Mouse (Mus musculus): Measurements from ENCODE around the gene Ndrg4. TPM values are rescaled to one million over a fixed set of nuclear protein-coding genes. Genes with fewer than 3 reads are reported as not detected.

Gene Ndrg4
- polyA plus RNA-seq, 1 experiment = 357 TPM

DNA sequence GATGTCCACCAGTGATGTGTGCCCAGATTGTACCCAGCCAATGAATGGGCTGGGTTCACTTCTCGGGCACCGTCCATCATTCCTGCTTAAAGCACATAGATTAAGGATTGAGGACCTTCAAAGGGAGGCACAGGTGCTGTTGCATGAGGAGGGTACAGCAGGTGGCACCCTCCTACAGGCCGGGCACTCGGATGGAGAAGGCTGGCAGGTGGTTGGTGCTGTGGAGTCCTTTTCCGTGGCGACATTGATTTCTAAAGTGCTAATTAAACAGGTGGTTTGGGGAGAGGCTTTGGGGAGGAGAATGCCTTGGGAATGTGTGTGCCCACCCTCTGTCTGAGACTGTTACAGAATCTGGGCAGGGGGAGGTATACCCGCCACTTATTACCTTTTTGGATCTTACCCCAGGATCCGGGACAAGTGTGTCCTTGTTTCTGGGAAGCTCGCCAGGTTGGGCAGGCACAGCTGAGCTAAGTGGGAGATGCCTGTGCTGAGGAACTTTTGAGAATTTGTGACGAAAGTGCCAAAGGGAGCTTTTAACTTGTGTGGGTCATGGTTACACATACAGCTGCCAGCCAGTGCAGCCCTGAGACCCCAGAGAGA lies 11.4 kb downstream of the Ndrg4 start:
- DNase-seq (ENCODE audit: low read depth) = peak; percentile 71
- TF ChIP-seq CTCF (IDR thresholded peaks at IDR 0.05; ENCODE audit: borderline replicate concordance, extremely low read depth, insufficient read depth, insufficient read length) = no peak
- no peak for TF ChIP-seq POLR2A (IDR thresholded peaks at IDR 0.05; ENCODE audit: borderline replicate concordance, extremely low read depth, insufficient read depth, insufficient read length, poor library complexity, severe bottlenecking)

DNA sequence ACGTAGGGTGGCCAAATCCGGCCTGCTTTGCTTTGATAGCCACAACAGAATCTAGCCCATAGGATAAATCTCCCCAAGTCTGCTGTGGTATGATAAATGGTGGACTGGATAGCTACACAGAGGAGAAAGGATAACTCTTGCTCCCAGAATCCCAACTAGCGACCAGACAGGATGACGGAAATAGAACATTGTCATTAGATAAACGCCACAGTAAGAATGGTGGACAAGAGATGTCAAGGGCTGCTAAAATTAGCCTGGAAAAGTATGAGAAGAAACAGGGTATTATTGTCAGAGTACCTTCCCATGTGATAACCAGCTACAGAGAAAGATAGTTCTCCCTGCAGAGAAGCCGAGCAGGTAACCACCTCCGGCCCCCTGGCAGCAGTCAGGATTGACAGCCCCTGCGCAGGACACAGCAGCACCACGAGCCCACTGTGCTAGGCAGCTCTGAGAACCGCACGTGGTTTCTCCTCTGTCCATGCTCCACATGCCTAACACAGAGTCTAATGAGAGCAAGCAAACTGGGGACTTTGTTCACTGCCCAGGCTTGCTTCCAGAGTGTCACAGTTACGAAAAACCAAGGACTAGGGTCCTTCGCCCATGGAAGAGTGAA lies 14.3 kb downstream of the Ndrg4 start:
- TF ChIP-seq POLR2A (IDR thresholded peaks at IDR 0.05; ENCODE audit: borderline replicate concordance, extremely low read depth, insufficient read depth, insufficient read length, poor library complexity, severe bottlenecking) (no peak), CTCF (IDR thresholded peaks at IDR 0.05; ENCODE audit: borderline replicate concordance, extremely low read depth, insufficient read depth, insufficient read length) (no peak)
- DNase-seq (ENCODE audit: low read depth) = no peak

DNA sequence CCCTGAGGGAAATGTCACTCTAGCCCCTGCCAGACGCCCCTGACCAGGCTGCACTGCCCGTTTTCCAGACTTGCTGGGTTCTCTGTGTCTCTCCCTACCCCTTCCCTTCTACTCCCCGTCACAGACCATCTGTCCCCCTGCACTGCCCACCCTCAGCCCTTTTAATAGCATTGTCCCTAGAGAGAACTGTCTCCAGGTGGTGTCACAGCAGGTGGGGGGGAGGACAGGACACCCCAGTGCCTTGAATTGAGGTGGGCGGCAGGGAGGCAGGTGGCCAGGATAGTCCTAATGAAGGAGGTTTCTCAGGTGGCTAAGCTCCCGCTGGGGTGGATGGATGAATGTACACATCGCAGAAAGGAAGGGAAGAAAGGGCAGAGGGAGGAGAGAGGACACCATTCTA lies 17.9 kb downstream of the Ndrg4 start:
- DNase-seq (ENCODE audit: low read depth) = peak; percentile 40
- TF ChIP-seq CTCF (IDR thresholded peaks at IDR 0.05; ENCODE audit: borderline replicate concordance, extremely low read depth, insufficient read depth, insufficient read length) (no peak), POLR2A (IDR thresholded peaks at IDR 0.05; ENCODE audit: borderline replicate concordance, extremely low read depth, insufficient read depth, insufficient read length, poor library complexity, severe bottlenecking) (no peak)

DNA sequence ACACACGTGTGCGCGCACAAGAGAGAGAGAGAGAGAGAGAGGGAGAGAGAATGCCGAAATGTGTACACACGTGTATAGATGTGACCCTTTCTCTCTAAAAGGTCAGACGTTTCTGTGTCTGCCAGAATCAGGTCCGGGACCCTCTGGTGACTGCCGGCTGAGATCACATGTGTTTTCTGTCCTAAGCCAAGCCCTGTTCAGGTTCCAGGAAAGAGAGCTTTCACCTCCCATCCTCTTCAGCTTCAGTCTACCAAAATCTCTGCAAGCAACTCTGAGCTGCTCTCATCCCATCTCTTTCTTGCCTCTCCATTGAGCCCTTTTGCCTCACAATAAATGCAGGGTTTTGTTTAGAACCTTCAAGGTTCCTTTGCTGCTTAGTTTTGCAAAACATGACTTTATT lies 19.9 kb downstream of the Ndrg4 start:
- TF ChIP-seq CTCF (IDR thresholded peaks at IDR 0.05; ENCODE audit: borderline replicate concordance, extremely low read depth, insufficient read depth, insufficient read length) (no peak), POLR2A (IDR thresholded peaks at IDR 0.05; ENCODE audit: borderline replicate concordance, extremely low read depth, insufficient read depth, insufficient read length, poor library complexity, severe bottlenecking) (no peak)
- no peak for DNase-seq (ENCODE audit: low read depth)

DNA sequence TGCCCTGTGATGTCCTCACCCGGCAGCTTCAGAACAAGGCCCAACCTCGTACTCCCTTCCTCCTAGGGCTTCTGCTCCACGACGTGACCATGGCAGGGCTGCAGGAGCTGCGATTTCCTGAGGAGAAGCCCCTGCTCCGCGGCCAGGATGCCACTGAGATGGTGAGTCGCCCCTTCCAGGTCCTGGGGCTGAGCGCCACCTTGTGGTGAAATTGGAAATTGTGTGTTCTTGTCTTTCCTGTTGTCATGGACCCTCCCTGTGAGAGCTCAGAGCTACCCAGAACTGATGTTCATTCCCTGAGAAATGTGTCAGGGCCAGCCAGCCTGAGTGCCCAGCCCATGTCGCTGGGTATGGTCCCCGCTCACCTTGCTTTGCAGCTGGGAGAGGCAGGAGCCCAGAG lies 20.3 kb downstream of the Ndrg4 start:
- DNase-seq (ENCODE audit: low read depth) = peak; percentile 94
- TF ChIP-seq CTCF (IDR thresholded peaks at IDR 0.05; ENCODE audit: borderline replicate concordance, extremely low read depth, insufficient read depth, insufficient read length) = peak; percentile 96
- no peak for TF ChIP-seq POLR2A (IDR thresholded peaks at IDR 0.05; ENCODE audit: borderline replicate concordance, extremely low read depth, insufficient read depth, insufficient read length, poor library complexity, severe bottlenecking)

DNA sequence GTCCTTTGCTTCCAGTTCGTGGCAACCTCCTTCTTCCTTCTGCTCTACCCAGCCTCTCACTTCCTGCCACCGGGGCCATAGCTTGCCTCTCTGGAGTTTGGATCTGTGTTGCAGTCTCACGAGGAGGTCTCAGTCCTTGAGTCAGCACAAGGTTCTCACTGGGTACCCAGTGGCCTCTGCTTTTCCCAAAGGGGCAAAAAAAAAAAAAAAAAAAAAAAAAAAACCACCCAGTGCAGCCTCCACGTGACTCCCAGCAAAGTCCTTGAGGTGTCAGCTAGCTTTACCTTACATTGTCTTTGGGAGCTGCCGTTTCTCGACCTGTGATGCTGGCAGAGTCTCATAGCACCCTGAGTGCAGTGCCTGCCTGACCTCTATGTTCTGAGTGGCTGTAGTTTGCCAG lies 21.4 kb downstream of the Ndrg4 start:
- TF ChIP-seq CTCF (IDR thresholded peaks at IDR 0.05; ENCODE audit: borderline replicate concordance, extremely low read depth, insufficient read depth, insufficient read length) (no peak), POLR2A (IDR thresholded peaks at IDR 0.05; ENCODE audit: borderline replicate concordance, extremely low read depth, insufficient read depth, insufficient read length, poor library complexity, severe bottlenecking) (no peak)
- no peak for DNase-seq (ENCODE audit: low read depth)

DNA sequence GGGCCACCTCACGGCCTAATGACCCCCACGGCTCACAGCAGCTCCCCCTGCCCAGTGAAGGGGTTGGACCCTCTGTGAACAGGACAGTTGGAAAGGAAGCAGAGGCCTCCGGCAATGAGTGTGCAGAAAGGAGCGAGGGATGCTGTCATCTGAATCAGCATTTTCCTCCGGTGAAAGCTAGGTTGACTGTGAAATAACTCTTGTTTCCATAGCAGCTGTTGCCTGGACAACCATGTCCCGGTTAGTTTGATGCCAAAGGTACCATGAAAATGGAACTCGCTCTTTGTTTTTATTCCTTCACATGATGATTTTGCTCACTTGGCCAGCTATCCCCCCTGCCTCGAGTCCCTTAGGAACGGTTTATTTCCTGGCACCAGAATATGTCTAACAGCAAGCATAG lies 23.5 kb downstream of the Ndrg4 start:
- TF ChIP-seq POLR2A (IDR thresholded peaks at IDR 0.05; ENCODE audit: borderline replicate concordance, extremely low read depth, insufficient read depth, insufficient read length, poor library complexity, severe bottlenecking) (no peak), CTCF (IDR thresholded peaks at IDR 0.05; ENCODE audit: borderline replicate concordance, extremely low read depth, insufficient read depth, insufficient read length) (no peak)
- DNase-seq (ENCODE audit: low read depth) = peak; percentile 92

DNA sequence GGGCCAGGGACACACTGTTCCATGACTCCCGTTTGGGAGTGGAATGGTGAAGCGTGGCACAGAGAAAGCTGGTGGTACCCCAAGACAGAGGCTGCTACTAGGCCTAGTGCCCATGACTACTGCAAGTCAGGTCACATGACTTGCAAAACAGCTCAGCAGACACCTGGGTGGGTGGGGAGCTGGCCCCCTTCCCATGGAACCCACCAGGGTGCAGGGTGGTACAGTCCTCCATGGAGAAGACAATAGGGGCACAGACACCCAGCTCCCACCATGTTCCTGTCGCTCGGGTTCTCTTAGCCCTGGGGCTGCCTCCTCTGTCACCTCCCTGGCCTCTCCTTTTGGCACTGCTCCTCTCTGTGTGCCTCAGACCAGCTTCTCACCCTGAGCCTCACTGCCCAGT lies 25.0 kb downstream of the Ndrg4 start:
- TF ChIP-seq CTCF (IDR thresholded peaks at IDR 0.05; ENCODE audit: borderline replicate concordance, extremely low read depth, insufficient read depth, insufficient read length) (no peak), POLR2A (IDR thresholded peaks at IDR 0.05; ENCODE audit: borderline replicate concordance, extremely low read depth, insufficient read depth, insufficient read length, poor library complexity, severe bottlenecking) (no peak)
- DNase-seq (ENCODE audit: low read depth) = no peak

DNA sequence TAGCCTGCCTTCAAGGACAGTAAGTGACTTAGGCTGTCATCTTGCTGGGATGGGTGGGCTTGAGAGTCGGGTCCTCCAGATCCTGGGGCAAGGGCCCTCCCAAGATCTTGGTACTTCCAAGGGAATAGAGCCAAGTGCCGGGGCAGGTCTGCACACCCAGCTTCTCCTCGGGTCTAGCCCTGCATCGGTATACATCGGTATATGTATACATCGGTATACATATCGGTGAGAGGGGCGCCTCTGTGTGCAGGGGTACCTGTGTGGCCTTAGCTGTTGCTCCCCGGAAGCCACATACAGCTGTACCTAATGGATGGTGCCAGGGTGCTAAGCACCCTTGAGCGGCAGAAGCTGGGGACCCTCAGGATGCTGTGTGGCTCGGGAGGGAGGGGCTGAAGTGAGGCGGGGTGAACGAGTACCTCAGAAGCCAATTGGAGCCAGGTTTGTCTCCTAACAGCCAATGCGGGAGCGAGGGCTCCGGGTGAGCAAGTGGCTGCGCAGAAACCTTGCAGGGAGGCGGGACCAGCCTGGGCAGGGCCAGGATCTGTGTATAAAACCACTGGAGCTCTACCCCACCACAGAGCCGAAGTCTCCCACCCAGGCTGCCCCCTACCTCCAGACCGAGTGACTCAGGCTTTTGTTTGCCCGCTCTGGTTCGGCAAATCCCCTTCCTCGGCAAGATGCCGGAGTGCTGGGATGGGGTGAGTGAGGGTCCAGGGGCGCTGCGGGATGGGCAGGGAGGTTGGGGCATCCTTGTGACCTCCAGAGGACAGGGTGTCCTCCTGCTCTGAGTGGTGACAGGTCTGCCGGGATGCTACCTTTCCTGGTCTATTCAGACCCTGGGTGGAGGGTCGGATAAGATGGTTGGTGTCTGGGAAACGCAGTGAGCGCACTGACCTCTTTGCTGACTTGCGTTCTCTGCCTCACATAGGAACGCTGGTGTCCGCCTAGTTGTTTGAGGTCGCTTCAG lies 26.0 kb downstream of the Ndrg4 start:
- TF ChIP-seq POLR2A (IDR thresholded peaks at IDR 0.05; ENCODE audit: borderline replicate concordance, extremely low read depth, insufficient read depth, insufficient read length, poor library complexity, severe bottlenecking) = peak; percentile 69; the same call in 1 of the 2 replicates
- no peak for TF ChIP-seq CTCF (IDR thresholded peaks at IDR 0.05; ENCODE audit: borderline replicate concordance, extremely low read depth, insufficient read depth, insufficient read length)
- DNase-seq (ENCODE audit: low read depth) = peak; percentile 98

DNA sequence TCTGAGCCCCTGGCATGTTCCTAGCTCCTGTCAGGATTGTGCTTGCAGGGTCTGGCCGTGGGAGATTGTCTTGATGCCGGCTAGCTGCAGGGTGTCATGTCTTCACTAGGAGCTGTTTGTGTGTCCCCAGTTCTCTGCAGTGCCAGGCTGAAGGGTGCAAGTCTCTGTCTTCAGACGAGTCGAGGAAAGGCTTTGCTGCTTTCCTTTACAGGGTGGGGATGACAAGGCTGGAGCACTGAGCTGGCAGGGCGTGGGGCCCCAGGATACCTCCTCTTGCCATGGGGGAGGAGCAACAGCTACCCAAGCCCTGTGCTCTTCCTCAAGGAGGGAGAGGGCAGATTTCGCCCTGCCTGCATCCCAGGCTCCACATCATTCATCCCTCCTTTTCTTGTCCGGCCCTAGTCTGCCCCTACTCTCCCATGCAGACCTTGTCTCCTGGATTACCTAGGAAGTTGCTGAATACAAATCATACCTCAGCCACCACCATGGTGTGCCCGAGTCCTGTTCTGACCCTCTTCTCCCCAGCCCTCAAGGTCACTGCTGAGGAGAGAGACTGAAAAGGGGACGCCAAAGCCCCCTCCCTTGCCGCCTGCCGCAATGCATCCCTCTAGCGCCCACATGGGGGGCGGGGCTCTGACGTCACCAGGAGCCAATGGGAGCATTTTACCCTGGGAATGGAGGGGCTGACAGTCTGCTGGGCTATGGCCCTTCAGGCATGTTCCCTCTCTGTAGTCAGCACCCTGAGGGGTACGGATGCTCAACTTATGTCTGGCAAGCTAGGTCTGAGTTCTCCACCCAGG lies 26.9 kb downstream of the Ndrg4 start:
- TF ChIP-seq POLR2A (IDR thresholded peaks at IDR 0.05; ENCODE audit: borderline replicate concordance, extremely low read depth, insufficient read depth, insufficient read length, poor library complexity, severe bottlenecking) (no peak; the same call in 1 of the 2 replicates), CTCF (IDR thresholded peaks at IDR 0.05; ENCODE audit: borderline replicate concordance, extremely low read depth, insufficient read depth, insufficient read length) (no peak)
- peak; percentile 89 for DNase-seq (ENCODE audit: low read depth)

Data from brain, embryonic 14.5 days (tissue).